Mouse (Mus musculus): ENCODE measurements at regions not wholly inside any gene's neighbourhood (a gene's known extent, or its start where the extent isn't known, plus 50 kb on each side); places are given as distances from the start of the nearest gene placed in this dataset.
"Not testable (repeated sequence)": the region's sequence is repeated elsewhere in the genome, so short reads cannot be mapped to it uniquely, and the experiment has no call there.

GRCm38 (mm10) chr9:98091105-98091504 lies 58.1 kb upstream of the Clstn2 start:
- intact Hi-C loops (cut with DNase I): no loop called here

DNA sequence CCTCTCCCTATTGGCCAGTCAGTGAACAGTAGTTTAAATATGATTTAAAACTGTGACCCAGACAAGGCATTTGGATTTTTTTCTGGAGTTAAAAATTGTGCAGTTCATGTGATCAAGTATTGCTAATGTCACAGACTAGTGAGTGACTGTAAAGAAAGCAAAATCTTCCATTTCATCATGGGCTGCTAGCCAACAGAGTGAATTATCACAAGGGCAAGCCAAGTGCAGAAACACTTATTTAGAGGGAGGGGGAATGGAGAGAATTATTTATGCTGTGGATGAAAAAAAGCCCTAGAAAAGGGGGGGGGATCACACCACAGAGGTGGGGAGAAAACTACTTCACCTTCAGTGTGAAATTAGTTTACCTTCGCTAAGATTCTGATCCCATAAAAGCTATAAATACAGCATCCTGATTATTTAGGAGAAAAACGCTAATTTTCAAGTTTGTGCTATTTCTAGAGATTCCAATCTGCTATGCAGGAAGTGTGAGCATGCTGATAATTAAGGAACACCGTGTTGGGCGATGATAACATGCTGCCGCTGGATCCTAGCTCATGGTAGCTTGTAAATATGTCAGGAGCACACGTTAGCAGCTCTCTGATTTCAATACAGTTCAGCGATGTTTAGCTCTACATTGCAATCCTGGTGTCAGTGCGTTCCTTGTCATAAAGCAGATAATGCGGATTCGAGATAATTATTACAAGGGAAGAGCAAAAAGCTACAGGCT lies 62.2 kb upstream of the Clstn2 start:
- intact Hi-C loops (cut with DNase I): no loop called here

GRCm38 (mm10) chr9:98123390-98123789 lies 90.4 kb upstream of the Clstn2 start:
- intact Hi-C loops (cut with DNase I): loop anchor here (10.0 kb wide), 1 partner anchor 669 kb away; no protein-coding TSS in a partner anchor

DNA sequence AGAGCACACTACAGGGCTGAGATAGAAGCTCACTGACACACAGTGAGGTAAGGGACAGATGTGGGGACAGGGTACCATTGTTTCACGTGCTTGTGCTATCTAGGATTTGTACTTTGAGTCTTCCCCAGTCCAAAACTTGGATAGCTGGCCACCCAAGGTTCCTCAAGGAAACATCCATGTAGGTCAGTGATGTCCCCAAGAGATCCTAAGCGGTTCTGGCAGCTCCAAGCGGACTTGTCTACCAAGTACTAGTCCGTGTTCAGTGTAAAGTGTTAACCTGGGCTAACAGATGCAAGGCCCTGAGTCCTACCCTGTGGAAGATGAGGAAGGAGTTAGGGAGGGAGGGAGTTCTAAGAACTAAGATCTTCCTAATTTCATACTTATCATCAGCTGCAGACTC lies 96.6 kb upstream of the Clstn2 start:
- intact Hi-C loops (cut with DNase I): loop anchor here (10.0 kb wide), 1 partner anchor 675 kb away; no protein-coding TSS in a partner anchor

DNA sequence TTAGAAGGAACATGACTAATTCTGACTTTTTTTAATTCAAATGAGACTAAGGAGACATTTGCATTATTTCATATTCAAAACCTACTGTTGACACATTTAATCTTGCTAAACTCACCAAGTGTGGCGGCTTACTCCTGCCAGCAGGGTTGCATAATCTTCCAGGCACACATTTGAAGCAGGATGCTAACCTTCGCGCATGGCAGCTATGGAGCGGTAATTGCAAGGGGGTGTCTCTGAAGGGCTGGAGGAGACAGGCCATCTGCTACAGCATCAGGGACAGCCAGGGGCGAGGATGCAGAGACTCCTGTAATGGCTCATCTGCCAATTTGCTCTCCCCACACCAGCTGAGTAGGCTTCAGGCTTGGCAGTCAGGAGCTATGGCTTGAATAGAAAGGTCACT lies 97.9 kb upstream of the Clstn2 start:
- intact Hi-C loops (cut with DNase I): no loop called here

GRCm38 (mm10) chr9:98140546-98140945 lies 107.6 kb upstream of the Clstn2 start:
- intact Hi-C loops (cut with DNase I): no loop called here

GRCm38 (mm10) chr9:98142121-98142520 lies 109.1 kb upstream of the Clstn2 start:
- intact Hi-C loops (cut with DNase I): no loop called here

DNA sequence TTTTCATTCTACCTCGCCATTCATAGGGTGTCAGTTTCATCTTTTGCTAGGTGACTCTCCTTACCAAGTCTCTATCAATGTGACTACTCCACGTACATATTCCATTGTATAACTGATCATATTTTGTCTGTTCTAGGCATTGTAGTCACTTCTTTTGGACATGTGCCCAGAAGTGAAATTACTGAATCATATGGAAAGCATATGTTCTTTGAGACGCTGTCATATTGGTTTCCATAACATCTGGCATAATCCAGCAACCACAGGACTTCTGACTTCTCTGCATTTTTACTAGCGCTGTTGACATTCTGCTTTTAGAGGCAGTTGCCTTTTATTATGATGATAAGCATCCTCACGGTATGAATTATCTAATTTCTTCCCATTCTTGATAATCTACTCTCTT lies 113.9 kb upstream of the Clstn2 start:
- intact Hi-C loops (cut with DNase I): no loop called here

GRCm38 (mm10) chr9:98158421-98158820 lies 125.4 kb upstream of the Clstn2 start:
- intact Hi-C loops (cut with DNase I): no loop called here

DNA sequence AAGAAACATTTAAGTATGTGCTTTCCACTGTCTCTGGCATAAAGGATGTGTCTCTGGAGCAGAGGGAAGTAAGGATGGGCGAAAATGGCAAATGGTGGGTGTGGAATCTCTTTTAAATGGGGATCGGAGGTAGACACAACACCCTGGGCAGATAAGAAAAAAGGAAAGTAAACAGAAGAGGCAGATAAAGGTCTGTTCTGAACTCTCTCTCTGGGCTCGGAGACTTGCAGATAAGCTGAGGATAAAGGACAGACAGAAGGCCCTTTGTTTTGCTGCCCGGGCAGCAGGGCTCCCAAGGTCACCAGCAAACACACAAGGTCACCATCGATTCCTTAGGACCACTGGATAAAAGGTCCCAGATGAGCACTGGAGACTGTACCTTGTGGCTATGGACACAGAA lies 122.7 kb upstream of the Nmnat3 start:
- intact Hi-C loops (cut with DNase I): no loop called here

DNA sequence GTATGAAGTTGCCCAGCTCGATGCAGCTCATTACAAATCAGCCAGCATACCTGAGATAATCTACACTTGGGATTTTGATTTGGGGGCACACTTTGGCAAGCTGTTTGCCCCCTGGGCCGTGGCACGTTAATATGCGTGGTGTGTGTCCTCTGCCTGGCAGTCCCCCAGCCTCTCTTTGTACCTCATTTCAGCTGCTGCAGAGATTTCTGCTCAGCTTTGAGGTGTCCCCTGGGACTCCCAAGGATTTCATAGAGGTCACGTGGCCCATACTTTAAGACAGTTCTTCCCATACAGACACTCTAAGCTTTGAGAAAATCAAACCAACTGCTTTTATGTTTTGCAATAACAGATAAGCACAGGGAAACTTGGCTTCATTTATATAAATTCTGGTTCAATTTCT lies 113.2 kb upstream of the Nmnat3 start:
- intact Hi-C loops (cut with DNase I): no loop called here

DNA sequence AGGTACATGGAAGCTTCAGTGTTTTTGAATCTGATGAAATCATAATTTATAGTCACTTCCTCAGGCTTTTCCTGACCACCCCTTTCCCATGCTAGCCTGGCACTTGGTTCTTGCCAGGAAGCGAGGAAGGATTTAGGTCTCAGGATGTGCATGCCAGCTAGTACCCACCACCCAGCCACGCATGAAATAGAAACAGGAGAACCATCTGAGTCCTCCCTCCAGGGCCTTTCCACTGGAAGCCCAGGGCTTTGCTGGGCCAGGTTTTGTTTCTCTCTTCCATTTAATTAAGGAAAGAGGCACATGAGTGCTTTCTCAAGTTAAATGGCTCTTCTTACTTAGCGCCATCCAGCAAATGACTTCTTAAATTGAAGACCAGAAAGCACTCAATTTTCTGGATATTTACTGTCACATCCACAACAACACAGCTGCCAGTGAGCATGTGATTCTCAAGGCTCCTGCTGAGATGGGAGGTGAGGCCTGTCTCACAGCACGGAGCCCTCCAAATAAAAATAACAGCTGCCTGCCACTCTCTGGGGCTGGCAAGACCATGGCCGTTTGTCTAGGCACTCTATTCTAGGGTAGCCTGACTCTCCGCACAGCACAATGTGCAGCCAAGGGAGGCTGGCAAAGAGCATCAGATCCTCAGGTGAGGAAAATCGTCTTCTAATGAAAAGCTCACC lies 110.4 kb upstream of the Nmnat3 start:
- intact Hi-C loops (cut with DNase I): no loop called here

GRCm38 (mm10) chr9:98180766-98181165 lies 106.5 kb upstream of the Nmnat3 start:
- intact Hi-C loops (cut with DNase I): no loop called here

DNA sequence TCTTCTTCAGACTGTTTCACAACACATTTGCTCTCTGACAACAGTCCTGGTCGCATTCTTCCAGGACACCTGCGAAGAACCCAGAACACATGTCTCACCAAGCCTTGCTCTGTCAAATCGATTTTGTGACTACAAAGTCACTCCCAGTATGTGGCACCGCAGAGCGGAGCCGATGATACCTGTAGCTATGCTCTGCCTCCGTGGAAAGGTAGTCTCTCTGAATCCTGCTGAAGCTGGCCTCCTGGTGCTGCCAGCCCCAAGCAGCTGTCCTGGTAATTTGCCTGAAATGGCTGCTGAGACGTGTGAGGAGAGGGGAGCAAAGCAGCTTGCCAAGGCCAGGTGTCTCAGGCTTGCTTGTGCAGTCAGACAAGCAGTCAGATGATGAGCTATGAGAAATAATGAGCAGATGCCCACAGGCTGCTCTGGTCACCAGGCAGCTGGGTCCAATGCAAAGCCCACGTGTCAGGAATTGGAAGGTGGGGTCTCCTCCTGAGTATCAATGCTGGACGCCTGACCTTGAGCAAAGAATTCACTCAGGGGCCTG lies 100.4 kb upstream of the Nmnat3 start:
- intact Hi-C loops (cut with DNase I): no loop called here

GRCm38 (mm10) chr9:98194356-98194755 lies 92.9 kb upstream of the Nmnat3 start:
- intact Hi-C loops (cut with DNase I): no loop called here

DNA sequence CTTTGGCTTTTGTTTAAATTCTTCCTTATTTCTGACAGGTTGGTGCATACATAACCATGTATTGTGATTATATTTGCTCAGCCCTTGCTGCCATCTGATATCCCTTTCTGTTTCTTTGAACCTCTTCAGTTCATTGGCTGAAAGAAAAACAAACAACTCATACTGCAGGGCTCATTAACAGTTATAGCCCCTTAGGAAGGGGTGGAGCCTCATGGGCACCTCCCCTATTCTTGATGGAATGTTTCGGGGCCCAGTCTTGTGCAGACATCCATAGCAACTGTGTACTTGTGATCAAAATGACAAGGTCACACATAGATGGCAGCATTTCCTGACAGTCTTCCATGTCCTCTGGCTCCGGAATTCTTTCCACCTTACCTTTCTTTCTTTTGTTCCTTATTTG lies 68.4 kb upstream of the Nmnat3 start:
- intact Hi-C loops (cut with DNase I): no loop called here

- intact Hi-C loops (cut with DNase I): no loop called here
Observed at GRCm38 (mm10) chr9:98220367-98220766, 66.9 kb upstream of the Nmnat3 start.

GRCm38 (mm10) chr9:98221766-98222165 lies 65.5 kb upstream of the Nmnat3 start:
- intact Hi-C loops (cut with DNase I): no loop called here

- intact Hi-C loops (cut with DNase I): no loop called here
Observed at GRCm38 (mm10) chr9:98228226-98228625, 59.0 kb upstream of the Nmnat3 start.

- intact Hi-C loops (cut with DNase I): no loop called here
Observed at GRCm38 (mm10) chr9:98228907-98229306, 58.3 kb upstream of the Nmnat3 start.

DNA sequence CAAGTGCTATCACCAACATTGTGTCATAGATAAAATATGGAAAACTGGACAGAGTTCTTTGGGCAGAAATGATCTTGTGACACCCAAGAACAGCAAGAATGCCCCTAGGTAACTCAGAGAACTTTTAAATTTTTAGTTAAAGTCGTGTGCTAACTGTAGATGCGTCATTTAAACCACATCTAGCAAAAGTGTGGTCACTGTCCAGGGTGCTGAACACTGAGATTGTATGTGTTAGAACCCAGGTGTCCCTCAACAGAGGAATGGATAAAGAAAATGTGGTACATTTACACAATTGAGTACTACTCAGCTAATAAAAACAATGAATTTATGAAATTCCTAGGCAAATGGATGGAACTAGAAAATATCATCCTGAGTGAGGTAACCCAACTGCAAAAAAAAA lies 52.5 kb upstream of the Nmnat3 start:
- intact Hi-C loops (cut with DNase I): not testable (repeated sequence)

Measured in adrenal gland (tissue).